Mouse (Mus musculus) MN1 (cell line): ENCODE results near the gene Hoxd4.

Source experiments
- DNase-seq: peaks from one replicate; pipeline ENCODE4 v3.0.0-alpha.2; 2016; ENCODE audit warnings: low spot score

Hoxd4 gene

DNA sequence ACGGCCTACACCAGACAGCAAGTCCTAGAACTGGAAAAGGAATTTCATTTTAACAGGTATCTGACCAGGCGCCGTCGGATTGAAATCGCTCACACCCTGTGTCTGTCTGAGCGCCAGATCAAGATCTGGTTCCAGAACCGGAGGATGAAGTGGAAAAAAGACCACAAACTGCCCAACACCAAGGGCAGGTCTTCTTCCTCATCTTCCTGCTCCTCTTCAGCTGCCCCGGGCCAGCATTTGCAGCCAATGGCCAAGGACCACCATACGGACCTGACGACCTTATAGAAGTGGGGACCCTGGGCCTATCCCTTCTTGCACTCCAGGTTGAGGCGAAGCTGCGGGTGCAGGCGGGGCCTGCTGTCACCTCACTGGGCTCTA lies 16.6 kb downstream of the Hoxd4 start:
- DNase-seq, result no peak

GRCm38 (mm10) chr2:74730331-74730730 lies 18.6 kb downstream of the Hoxd4 start:
- DNase-seq, result no peak

DNA sequence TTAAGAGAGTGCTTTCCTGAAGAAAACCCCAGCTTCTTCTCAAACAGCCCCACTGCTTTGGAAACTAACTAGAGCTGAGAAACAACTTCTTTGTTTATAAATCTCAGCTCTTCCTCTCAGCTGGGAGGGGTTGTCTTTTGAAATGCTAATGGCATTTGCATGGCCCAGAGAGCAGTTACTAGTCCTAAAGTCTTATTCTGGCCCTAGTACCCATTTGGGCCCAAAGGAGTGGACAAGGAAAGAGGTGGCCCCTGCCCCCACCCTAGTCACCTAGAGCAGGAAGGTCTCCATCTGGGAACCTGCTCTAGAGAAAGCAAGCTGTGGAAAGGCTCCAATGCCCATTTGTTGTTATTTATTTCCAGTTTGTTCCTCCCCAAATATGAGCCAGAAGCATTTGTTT lies 19.3 kb downstream of the Hoxd4 start:
- DNase-seq, result no peak

GRCm38 (mm10) chr2:74731799-74732512 lies 20.2 kb downstream of the Hoxd4 start:
- no peak for DNase-seq

DNA sequence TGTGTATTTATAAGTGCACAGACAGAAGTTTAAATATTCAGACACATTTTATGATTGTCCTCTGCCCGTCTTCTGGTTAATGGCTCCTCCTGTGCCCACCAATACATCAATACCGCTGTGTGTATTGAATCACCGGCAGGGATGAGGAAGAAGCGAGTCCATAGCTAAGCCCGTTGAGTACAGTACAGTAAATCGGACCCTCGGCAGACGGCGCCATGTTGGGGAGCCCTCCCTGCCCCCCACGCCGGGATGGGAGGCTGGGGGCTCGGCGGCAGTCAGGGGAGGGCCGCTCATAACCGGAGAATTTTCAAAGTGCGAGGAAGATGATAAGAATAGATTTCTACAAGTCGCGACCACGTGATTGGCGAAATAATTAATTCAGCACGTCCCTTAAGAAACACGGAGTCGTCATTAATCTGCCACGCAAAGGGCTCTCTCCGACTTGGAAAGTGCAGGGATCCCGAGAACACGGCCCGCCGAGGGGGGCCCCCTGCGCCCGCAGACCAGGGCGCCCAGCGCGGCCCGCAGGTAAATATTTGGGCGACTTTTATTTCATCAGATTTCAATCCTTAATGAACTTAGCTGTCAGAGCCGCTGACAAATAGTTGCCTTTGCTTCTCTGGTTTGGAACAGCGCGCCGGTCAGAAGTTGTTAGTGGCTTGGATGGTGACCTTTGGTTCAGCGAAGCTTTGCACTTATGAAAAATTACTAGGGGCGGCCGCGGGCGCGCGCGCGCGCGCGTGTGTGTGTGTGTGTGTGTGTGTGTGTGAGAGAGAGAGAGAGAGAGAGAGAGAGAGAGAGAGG lies 21.0 kb downstream of the Hoxd4 start:
- no peak for DNase-seq

GRCm38 (mm10) chr2:74733317-74733661 lies 21.6 kb downstream of the Hoxd4 start:
- DNase-seq, result no peak

- DNase-seq, result no peak
Observed at GRCm38 (mm10) chr2:74733765-74734164, 22.0 kb downstream of the Hoxd4 start.

DNA sequence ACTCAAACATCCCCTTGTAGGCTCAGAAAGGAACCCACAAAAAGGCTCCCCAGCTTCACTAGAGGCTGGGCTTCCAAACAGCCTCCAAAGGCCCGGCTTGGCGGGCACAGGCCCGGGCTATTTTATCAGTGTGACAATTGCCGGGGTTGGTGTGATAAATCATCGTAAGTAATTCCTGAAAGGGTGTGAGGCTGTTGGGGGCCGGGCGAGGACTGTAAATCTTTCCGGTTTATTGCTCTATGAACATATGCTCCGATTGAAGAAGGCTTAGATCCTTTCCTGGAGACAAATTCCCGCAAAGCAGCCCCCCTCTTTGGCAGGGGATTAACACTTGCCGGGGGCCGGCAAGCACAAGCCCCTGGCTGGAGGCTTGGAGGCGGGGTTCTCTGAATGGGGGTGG lies 22.7 kb downstream of the Hoxd4 start:
- no peak for DNase-seq

DNA sequence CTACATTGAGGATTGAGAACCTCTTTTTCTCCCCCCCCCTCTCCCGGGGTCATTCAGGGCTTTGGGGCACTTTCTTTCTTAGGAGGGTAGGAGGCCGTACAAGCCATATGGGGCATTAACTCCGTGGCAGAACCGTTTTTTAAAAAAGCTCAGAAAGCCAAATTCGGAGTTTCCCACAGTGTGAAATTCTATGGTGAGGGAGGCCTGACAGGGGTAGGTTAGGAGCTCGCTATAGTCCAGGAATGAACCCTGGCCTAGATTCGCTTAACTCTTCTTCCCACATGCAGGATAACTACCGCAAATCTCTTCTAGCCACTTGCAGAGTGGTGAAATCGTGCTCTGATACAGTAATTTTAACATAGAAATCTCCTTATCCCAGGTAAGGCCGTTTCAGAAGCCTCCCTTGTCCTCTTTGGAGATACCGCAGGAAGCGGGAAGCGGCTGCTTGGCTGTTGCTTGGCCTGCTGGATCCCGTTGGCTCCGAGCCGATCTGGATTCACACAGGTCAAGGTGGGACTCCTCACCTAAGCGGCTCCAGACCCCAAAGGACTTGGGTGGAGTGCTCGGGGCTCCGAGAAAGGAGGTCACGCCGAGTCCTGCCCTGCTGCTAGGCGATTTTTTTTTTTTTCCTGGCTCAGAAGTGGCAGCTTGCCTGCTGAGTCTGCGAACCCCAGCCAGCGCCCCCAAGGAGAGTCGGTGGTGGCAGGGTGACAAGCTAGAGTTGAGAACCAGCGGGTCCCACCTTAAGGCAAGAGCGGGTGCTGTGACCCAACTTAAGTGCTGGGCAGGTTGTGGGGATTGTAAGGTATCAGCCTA lies 23.5 kb downstream of the Hoxd4 start:
- DNase-seq, result no peak

DNA sequence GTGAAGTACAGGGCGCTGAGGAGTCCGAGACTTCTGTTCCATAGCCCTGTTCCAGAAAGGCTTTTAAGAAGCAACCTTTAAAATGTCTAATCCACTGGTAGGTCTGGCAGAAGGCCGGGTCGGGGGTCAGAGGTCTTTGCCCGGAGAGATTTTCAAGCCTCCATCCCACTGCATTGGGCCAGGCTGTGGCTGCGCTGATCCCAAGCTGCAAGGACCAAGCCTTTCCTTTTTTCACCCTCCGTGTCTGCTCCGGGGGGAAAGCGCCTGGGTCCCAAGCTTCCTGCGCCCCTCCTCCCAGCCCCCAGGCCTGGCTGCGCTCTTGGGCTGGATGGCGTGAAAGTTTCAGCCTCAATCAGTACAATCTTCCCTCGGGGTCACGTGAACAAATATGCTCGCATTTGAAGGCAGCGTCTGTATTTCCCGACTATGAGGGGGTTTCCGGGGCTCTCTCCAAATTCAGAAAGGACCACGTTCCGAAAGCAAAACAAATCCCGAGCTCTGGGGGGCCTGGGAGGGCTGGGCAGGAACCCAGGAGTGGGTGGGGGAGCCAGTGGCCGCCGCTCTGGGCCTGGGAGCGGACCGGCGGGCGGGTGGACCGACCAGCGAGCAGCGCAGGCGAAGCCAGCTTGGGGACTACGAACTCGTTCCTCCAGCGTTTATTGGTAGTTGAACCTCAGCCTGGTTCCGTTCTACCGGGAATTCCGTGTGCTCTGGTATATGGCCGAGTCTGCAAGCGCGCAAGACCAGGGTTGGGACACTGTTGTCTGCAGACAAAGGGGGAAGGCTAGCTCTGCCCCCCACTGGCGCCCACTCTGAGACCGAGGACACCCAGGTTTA lies 24.3 kb downstream of the Hoxd4 start:
- no peak for DNase-seq

- no peak for DNase-seq
Observed at GRCm38 (mm10) chr2:74736688-74737577, 25.2 kb downstream of the Hoxd4 start.

DNA sequence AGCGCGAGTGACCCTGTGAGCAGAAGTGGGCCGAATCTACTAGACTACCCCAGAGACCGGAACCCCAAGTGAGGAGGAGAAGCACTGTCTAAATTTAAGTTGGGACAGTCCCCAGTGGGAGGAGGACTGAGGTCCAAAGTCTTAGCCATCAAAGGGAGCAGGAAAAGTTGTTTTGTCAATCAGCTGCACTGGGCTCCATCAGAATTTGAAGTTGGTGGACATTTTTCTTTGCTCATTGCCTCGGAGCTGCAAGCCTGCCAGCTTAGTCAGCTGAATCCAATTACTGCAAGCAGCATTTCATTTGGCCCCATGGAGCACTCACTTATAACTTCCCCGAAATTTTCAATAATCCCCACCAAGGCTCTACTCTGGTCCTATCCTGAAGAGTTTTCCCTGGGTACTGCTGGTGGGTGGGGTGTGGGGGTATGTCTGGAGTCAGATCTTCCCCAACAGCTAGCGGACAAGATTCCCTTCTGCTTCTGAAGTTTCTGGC lies 25.9 kb downstream of the Hoxd4 start:
- no peak for DNase-seq

GRCm38 (mm10) chr2:74738623-74739475 lies 27.1 kb downstream of the Hoxd4 start:
- no peak for DNase-seq

DNA sequence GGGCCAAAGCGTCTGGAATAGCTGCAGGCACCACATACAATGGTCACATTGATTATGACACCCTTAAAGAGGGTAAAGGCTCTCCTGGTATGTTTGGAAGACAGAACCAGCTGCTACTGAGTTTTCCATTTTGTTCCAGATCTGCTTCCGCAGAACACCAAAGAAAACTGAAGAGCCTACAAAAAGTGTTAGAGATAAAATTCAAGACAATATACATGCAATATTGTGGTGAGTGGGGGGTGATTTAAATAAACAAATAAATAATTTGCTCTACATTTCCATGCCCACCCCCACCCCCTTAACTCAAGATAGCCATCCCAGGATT lies 27.7 kb downstream of the Hoxd4 start:
- DNase-seq, result no peak

DNA sequence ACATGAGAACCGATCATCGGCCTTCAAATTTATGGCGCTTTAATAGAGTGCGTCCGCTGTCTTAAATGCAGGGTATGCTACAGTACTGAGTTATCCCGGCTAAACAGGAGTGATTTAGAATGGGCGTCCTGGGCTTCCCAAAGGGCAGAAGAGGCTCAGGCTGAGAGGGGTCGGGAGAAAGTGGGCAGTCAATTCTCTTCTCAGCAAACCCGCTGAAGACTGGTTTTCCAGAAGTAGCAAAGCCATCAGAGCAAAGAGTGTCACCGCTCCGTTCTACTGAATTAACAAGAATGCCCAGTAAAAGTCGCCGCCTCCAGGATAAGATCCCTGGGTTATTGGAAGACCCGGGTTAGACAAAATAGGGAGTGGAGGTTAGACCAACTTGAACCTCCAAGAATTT lies 28.1 kb downstream of the Hoxd4 start:
- no peak for DNase-seq

GRCm38 (mm10) chr2:74740311-74741091 lies 28.8 kb downstream of the Hoxd4 start:
- DNase-seq, result no peak

GRCm38 (mm10) chr2:74741252-74741978 lies 29.7 kb downstream of the Hoxd4 start:
- no peak for DNase-seq

DNA sequence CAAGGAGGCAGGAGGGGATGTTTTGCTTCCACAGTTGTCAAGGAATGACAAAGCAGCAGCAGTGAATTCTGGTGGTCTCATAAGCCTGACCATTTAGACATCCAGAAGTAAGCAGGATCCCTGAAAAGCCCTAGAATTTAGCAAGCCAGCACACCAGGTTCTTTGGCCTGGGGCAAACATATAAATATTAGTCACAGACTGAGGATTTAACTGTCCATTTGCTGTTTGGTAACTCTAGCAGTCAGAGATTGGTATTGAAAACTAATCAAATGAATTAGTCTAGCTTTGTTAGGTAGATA lies 30.2 kb downstream of the Hoxd4 start:
- DNase-seq, result no peak
